Mouse (Mus musculus): ENCODE data around the gene Prkca. TPM values are rescaled to one million over a fixed set of nuclear protein-coding genes. Genes with fewer than 3 reads are reported as not detected.
A peak's percentile ranks its signal among the peaks of the same experiment; 100 is the strongest.

Gene Prkca
- polyA plus RNA-seq, 1 experiment from 2014 or later, result 2.5 TPM

DNA sequence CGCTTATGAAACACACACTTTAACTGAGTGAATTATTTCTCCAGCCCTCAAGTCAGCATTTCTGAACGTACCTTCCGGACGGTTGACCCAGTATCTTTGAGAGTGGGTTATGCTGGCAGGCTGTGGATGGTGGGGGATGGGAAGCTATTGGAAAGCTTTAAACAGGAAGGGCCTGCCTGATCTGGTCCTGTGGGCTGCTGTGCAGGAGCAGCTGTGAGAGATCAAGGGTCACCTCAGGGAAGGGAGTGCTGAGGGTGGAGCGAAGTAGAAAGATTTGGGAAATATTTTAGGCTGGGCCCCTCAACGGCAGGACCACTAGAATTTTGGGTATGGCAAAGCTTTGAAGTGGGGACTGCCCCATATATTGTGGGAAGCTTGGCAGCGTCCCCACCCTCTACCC, 412.0 kb downstream of the Prkca start:
- Histone ChIP-seq H3K27me3 (no peaks in the 10 kb centered on the region), H3K4me3 (replicated peaks) (no peak overlapping the region), H3K27ac (replicated peaks) (no peak overlapping the region), H3K4me1 (replicated peaks) (no peaks in the 10 kb centered on the region), H3K9me3 (replicated peaks) (no peaks in the 10 kb centered on the region), H3K9ac (no peak overlapping the region), H3K36me3 (replicated peaks) (no peaks in the 10 kb centered on the region), H3K4me2 (no peak overlapping the region)
- 59% methylated on average over 7 of the region's 7 CpGs for WGBS (ENCODE audit: insufficient replicate concordance)
- no peak for ATAC-seq (ENCODE audit: insufficient read depth)

DNA sequence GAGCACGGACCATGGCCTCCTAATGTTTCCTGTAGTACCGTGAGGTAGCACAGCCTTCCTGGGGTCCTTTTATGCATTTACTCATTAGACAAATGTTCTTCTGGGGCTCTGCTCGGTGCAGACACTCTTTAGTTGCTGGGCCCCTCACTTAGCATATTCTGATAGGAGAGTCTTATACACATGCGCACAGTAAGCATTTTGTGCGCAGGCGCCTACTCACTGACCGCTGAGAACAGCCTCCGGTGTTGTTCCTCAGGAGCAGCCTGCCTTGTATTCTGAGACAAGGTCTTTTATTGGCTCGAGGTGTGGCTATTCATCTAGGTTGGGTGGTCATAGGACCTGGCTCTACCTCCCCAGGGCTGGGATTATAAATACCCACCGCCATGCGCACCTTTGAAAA, 412.4 kb downstream of the Prkca start:
- WGBS (ENCODE audit: insufficient replicate concordance), result 76% methylated on average over 11 of the region's 11 CpGs

DNA sequence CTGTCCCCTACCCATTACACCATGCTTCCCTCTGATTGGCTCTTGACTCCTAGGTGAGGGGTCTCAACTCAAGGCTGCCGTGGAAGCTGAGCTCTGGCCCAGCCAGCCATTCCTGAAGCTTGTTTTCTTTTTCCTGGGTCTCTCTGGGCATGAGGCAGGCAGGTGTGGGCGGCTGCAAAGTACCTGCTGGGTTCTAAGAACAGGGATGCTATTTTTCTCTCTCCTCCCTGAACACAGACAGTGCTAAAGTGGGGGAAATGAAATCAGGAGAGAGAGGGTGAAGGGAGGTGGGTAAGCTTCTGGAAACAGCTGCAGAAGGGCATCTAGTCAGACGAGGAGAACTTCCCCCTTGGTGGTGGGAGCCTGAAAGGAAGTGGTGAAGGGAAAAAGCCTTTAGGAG, 414.0 kb downstream of the Prkca start:
- Histone ChIP-seq H3K9ac (no peak overlapping the region), H3K27ac (replicated peaks) (no peak overlapping the region), H3K27me3 (no peaks in the 10 kb centered on the region), H3K4me1 (replicated peaks) (no peaks in the 10 kb centered on the region), H3K9me3 (replicated peaks) (no peaks in the 10 kb centered on the region), H3K4me3 (replicated peaks) (no peak overlapping the region), H3K36me3 (replicated peaks) (no peaks in the 10 kb centered on the region), H3K4me2 (no peak overlapping the region)
- no peak for ATAC-seq (ENCODE audit: insufficient read depth)
- WGBS (ENCODE audit: insufficient replicate concordance), result 23% methylated on average over 3 of the region's 3 CpGs

More for the DNA sequence above, 412.4 kb downstream of the Prkca start:
- no peaks in the 10 kb centered on the region for H3K9me3 ChIP-seq (replicated peaks)
- H3K4me3 ChIP-seq (replicated peaks), result no peak overlapping the region
- no peaks in the 10 kb centered on the region for H3K4me1 ChIP-seq (replicated peaks)
- H3K27ac ChIP-seq (replicated peaks), result no peak overlapping the region
- no peak overlapping the region for H3K4me2 ChIP-seq
- H3K27me3 ChIP-seq, result no peaks in the 10 kb centered on the region
- ATAC-seq (ENCODE audit: insufficient read depth), result no peak
- no peak overlapping the region for H3K9ac ChIP-seq
- no peaks in the 10 kb centered on the region for H3K36me3 ChIP-seq (replicated peaks)

DNA sequence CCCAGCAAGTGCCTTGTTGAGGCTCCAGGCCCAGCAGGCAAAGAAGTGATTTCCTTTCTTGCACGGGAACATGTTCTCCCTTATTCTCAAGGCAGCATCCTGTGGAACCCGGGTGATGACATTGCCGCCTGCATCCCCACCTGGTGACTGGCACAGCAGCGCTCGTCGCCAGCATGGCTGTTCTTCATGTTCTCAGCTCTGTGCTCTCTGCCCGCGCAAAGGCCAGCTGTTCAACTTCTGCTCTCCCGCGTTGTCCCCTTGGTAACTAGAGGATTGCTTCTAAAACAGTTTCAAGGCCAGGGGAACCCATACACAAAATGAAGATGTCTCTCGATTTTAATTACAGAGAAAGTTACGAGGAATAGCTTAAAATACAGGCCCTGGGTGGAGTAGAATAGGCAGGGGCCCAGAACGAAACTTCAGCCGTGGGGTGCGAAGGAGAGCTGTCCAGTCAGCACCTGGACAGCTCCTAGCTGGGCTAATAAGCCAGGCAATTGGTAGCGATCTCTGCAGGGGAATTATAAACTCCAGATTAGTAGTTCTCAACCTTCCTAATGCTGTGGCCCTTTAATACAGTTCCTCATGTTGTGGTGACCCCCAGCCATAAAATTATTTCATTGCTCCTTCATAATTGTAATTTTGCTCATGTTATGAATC, 423.7 kb downstream of the Prkca start:
- Histone ChIP-seq H3K4me1 (replicated peaks) (no peaks in the 10 kb centered on the region), H3K4me2 (no peak overlapping the region), H3K9ac (no peak overlapping the region), H3K4me3 (replicated peaks) (no peak overlapping the region), H3K27ac (replicated peaks) (no peak overlapping the region), H3K36me3 (replicated peaks) (no peaks in the 10 kb centered on the region), H3K27me3 (peaks cover 16% of the 10 kb centered on the region), H3K9me3 (replicated peaks) (no peaks in the 10 kb centered on the region)
- no peak for ATAC-seq (ENCODE audit: insufficient read depth)
- WGBS (ENCODE audit: insufficient replicate concordance), result 37% methylated on average over 16 of the region's 16 CpGs

DNA sequence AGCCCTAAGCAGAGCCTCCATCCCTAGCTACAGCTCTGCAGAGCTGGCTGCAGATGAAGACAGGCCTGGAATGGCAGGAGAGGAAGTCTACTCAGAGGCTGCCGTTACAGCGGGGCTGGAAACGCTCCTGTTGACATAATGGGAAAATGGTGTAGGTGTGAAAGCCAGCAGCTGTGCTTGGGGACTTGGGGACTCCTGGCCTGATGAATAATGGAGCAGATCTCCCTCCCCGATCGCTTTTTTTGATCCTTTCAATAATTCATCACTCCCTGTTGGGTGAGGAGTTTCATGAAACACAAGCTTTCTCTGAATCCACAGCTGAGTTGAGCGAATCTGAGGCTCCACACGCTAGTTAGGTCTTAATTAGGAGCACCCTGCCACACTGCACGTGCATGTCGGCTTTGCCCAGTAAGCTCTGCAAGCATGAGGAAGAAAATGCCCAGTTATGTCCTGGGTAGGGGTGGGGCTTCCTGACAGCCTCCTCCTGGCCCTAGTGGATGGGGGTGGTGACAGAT, 425.9 kb downstream of the Prkca start:
- no peak for ATAC-seq (ENCODE audit: insufficient read depth)
- no peaks in the 10 kb centered on the region for H3K4me1 ChIP-seq (replicated peaks)
- 54% methylated on average over 9 of the region's 9 CpGs for WGBS (ENCODE audit: insufficient replicate concordance)
- H3K27ac ChIP-seq (replicated peaks), result no peak overlapping the region
- H3K36me3 ChIP-seq (replicated peaks), result no peaks in the 10 kb centered on the region
- H3K27me3 ChIP-seq, result peaks cover 30% of the 10 kb centered on the region
- H3K4me3 ChIP-seq (replicated peaks), result no peak overlapping the region
- H3K4me2 ChIP-seq, result no peak overlapping the region
- no peak overlapping the region for H3K9ac ChIP-seq
- H3K9me3 ChIP-seq (replicated peaks), result no peaks in the 10 kb centered on the region

DNA sequence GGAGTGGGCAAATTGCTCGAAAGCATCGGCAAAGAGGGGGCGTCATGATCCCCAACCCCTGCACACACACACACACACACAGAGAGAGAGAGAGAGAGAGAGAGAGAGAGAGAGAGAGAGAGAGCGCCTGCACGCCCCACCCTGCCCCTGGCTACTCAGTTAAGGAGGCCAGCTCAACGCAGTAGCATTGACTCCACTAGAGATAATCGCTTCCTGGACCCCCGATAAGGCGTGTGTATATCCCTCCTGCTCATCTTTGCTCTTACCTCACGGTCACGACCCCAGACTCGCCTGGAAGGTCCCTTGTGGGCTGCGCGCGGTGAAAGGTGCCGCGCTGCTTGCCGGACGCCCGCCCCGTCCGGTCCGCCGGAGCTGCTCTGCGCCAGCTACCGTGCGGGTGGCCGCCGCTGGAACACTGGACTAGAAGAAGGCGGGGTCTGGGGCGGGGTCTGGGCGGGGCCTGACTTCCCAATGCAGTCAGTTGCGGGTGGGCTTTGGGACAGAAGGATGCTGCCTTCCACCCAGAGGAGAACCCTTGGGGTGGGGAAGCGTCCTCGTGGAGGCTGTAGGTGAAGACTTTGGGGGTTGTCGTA, 429.0 kb downstream of the Prkca start, which contains the start of gene Cacng5:
Cacng5 (minus strand) TSS at position 422 of the 593 bp plus-strand sequence.
- no peaks in the 10 kb centered on the region for H3K4me1 ChIP-seq (replicated peaks)
- no peak within 1 kb of the TSS for H3K4me3 ChIP-seq (replicated peaks)
- H3K27ac ChIP-seq (replicated peaks), result no peak within 1 kb of the TSS
- peaks cover 30% of the 10 kb centered on the region for H3K27me3 ChIP-seq
- H3K4me2 ChIP-seq, result peak within 1 kb of the TSS; percentile 50
- no peaks in the 10 kb centered on the region for H3K36me3 ChIP-seq (replicated peaks)
- H3K9ac ChIP-seq, result no peak within 1 kb of the TSS
- WGBS (ENCODE audit: insufficient replicate concordance), result 9% methylated on average over 36 of the region's 36 CpGs
- H3K9me3 ChIP-seq (replicated peaks), result no peaks in the 10 kb centered on the region
- no peak for ATAC-seq (ENCODE audit: insufficient read depth)

DNA sequence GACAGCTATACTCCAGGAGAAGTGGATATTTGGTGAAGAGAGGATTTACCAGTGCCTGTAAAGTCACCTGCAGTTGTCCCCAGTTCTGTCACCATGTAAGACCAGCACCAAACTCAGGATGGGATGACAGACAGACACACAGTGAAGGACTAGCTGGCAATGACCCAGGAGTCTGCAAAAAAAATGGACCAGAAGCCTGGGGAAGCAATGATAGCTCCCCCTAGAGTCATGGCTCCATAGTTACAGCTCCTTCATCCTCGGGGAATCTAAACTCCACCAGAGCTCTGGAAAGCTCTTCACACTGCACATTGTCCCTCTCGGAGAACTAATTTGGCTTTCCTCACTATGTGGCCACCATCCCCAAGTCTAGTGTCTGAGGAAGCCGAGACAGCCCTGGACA, 430.4 kb downstream of the Prkca start:
- Histone ChIP-seq H3K27me3 (peaks cover 30% of the 10 kb centered on the region), H3K36me3 (replicated peaks) (no peaks in the 10 kb centered on the region), H3K4me1 (replicated peaks) (no peaks in the 10 kb centered on the region), H3K9ac (no peak overlapping the region), H3K27ac (replicated peaks) (no peak overlapping the region), H3K4me3 (replicated peaks) (no peak overlapping the region), H3K9me3 (replicated peaks) (no peaks in the 10 kb centered on the region), H3K4me2 (no peak overlapping the region)
- no peak for ATAC-seq (ENCODE audit: insufficient read depth)
- WGBS (ENCODE audit: insufficient replicate concordance), result 37% methylated on average over 3 of the region's 3 CpGs

DNA sequence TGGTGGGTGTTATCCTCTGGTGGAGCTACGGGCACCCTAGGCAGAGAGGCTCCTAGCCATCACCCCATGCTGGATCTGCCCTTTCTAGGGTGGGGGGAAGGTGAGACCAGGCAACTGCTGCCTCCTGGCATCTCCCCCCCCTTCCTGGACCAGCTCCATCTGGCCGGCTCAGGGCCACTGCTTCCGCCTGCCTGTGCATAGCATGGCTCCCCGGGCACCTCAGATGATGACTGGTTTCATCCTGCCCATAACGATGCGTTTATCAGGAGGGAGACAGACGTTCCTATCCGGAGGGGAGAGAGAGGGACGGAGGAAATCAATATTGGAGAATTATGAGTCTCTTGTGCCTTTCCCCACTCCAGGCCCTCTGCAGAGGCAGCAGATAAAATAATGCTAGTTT, 438.4 kb downstream of the Prkca start:
- WGBS (ENCODE audit: insufficient replicate concordance), result 60% methylated on average over 9 of the region's 9 CpGs
- no peak for ATAC-seq (ENCODE audit: insufficient read depth)
- H3K4me1 ChIP-seq (replicated peaks), result no peaks in the 10 kb centered on the region
- no peak overlapping the region for H3K4me2 ChIP-seq
- no peak overlapping the region for H3K9ac ChIP-seq
- H3K27me3 ChIP-seq, result no peaks in the 10 kb centered on the region
- no peaks in the 10 kb centered on the region for H3K9me3 ChIP-seq (replicated peaks)
- H3K36me3 ChIP-seq (replicated peaks), result no peaks in the 10 kb centered on the region
- H3K4me3 ChIP-seq (replicated peaks), result no peak overlapping the region
- no peak overlapping the region for H3K27ac ChIP-seq (replicated peaks)

DNA sequence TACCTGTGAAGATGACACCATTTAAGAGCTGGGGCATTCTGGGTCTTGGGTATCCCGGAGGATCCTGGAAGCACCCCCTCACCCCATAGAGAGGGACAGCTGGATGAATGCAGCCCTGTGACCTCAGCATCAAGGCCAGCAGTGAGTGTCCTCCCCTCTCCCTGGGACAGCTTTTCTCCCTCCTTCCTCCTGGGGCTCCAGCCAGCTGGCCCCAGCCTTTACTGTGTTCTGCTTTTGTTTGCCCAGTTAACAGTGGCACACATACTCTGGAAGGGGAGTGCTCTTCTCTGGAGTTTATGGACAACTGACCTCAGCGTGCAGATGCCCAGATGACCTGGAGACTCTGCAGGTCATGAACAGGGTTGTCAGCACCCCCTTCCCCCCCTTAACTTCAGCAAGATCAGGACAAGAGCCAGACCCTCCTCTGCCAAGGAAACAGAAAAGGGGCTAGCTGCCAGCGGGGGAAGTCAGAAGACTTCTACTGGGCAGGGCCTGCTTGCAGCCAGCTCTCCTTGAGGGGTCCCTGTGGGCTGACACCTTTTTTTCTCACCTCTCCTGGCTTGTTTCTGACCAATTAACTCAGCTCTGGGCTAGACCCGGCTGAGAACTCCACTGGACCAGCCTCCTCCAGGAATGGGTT, 439.6 kb downstream of the Prkca start:
- Histone ChIP-seq H3K4me3 (replicated peaks) (no peak overlapping the region), H3K27me3 (no peaks in the 10 kb centered on the region), H3K4me2 (no peak overlapping the region), H3K36me3 (replicated peaks) (no peaks in the 10 kb centered on the region), H3K27ac (replicated peaks) (no peak overlapping the region), H3K9me3 (replicated peaks) (no peaks in the 10 kb centered on the region), H3K4me1 (replicated peaks) (no peaks in the 10 kb centered on the region), H3K9ac (no peak overlapping the region)
- WGBS (ENCODE audit: insufficient replicate concordance), result 30% methylated on average over 4 of the region's 4 CpGs
- no peak for ATAC-seq (ENCODE audit: insufficient read depth)

DNA sequence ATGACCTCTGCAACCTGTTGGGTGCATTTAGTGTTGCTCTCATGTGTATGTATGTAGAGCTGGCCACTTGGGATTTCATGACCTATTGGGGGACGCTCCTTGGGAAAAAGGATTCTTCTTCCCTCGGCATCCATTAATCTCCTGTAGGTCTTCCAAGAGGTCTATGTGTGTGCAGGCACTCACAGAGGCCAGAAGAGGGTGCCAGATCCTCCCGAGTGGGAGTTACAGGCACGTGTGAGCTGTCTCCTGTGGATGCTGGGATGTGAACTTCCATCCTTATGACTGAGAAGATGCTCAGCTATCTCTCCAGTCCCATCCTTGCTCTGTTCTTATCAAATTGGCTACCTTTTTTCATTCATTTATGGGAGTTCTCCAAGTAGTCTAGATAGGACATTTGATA, 443.3 kb downstream of the Prkca start:
- Histone ChIP-seq H3K9ac (no peak overlapping the region), H3K27me3 (no peaks in the 10 kb centered on the region), H3K27ac (replicated peaks) (no peak overlapping the region), H3K4me3 (replicated peaks) (no peak overlapping the region), H3K9me3 (replicated peaks) (no peaks in the 10 kb centered on the region), H3K4me1 (replicated peaks) (no peaks in the 10 kb centered on the region), H3K4me2 (no peak overlapping the region), H3K36me3 (replicated peaks) (no peaks in the 10 kb centered on the region)
- WGBS (ENCODE audit: insufficient replicate concordance), result 30% methylated on average over 4 of the region's 4 CpGs
- ATAC-seq (ENCODE audit: insufficient read depth), result no peak

DNA sequence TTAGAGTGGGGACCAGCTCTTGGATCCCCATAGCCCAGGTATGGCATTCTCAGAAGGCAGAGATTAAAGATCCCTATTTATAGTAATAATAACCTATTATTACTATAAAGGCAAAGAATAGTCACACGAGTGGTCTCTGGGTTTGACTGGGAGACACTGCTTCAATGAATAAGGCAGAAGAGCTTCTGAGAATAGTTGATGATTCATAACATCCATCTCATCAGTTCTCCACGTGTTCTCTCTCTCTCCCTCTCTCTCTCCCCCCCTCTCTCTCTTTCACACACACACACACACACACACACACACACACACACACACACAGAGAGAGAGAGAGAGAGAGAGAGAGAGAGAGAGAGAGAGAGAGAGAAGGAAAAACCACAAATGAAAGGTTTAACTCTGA, 445.0 kb downstream of the Prkca start:
- H3K4me1 ChIP-seq (replicated peaks), result no peaks in the 10 kb centered on the region
- 29% methylated on average over 2 of the region's 2 CpGs for WGBS (ENCODE audit: insufficient replicate concordance)
- no peak overlapping the region for H3K4me2 ChIP-seq
- H3K27ac ChIP-seq (replicated peaks), result no peak overlapping the region
- no peaks in the 10 kb centered on the region for H3K36me3 ChIP-seq (replicated peaks)
- H3K27me3 ChIP-seq, result no peaks in the 10 kb centered on the region
- no peak overlapping the region for H3K4me3 ChIP-seq (replicated peaks)
- no peak for ATAC-seq (ENCODE audit: insufficient read depth)
- no peaks in the 10 kb centered on the region for H3K9me3 ChIP-seq (replicated peaks)
- H3K9ac ChIP-seq, result no peak overlapping the region
